Mouse (Mus musculus) left cerebral cortex, adult 8-10 months (tissue): ENCODE measurements around the gene Rbm39. TPM values are rescaled to one million over a fixed set of nuclear protein-coding genes. Genes with fewer than 3 reads are reported as not detected.

ENCODE experiments used
- DNase-seq, 2 experiments: peaks; one replicate each; pipeline ENCODE4 v3.0.0; 2022; ENCODE audit warnings: low spot score in 2 of 2
- total RNA-seq, 4 experiments: library from RNA; stranded (reverse); gene quantifications; 2 replicates each; pipeline ENCODE4 v1.2.4; 2022

Gene Rbm39
- total RNA-seq, 4 experiments from 2014 or later = 276 to 295 (median 278) TPM

DNA sequence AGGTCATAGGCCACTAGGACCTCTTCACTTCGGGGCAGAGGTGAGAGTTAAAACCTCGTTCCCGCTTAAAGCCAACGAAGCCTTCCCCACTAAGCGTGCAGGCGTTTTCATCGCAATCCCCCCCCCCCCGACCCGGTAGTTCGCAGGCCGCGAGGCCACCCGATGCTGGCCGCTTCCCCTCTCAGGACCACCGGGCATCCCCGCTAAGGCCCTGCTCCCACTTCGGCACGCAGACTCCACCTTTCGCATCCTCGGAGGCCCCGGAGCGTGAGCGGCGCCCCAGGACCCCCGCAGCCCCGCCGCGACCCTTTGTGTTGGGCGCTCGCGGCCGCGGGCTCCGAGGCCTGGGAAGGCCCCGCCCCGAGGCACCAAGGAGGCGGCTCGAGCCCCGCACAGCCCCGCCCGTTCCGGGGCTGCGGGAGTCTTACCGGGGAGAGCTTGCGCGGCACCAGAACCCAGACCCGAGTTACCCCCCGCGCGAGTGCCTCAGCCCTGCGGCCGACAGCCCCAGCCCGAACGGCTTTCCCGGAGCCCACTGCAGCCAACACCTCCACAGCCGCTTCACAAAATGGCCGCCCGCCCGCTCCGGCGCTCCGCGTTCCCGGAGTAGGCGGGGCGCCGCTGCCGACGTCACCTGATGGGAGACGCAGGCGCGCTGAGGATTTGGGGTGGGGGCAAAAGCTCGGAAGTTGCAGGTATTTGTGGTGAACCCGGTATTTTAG is 68.5 kb downstream of the Rbm39 start, which contains the start of the genes Cpne1 and Rbm12:
Gene Cpne1, minus strand, starts transcription at position 608 of the 722 bp plus-strand sequence.
Gene Rbm12, minus strand, starts transcription at position 621 of the 722 bp plus-strand sequence.
- peak; percentile 78 to 83 for DNase-seq

- DNase-seq = no peak
Measured at GRCm38 (mm10) chr2:156110627-156111357, 69.2 kb downstream of the Rbm39 start.

Other genes with a start within 250 kb of the Rbm39 start
- 10 to 100 TPM; 82.6 to 97.0 (median 87.0) TPM for gene Uqcc1, start 249.9 kb downstream of the Rbm39 start, total RNA-seq
- gene Gm15557, start 239.5 kb downstream of the Rbm39 start, total RNA-seq = not detected
- under 1 TPM; 0.20 to 0.37 (median 0.24) TPM for gene Gdf5, start 234.9 kb downstream of the Rbm39 start, total RNA-seq
- gene Cep250, start 223.8 kb downstream of the Rbm39 start, total RNA-seq = 10 to 100 TPM; 19.3 to 23.7 (median 19.8) TPM
- 1 to 10 TPM; 1.5 to 2.4 (median 1.8) TPM for gene 6430550D23Rik, start 172.3 kb downstream of the Rbm39 start, total RNA-seq
- gene Ergic3, start 172.2 kb downstream of the Rbm39 start, total RNA-seq = 100 to 1,000 TPM; 207 to 236 (median 220) TPM
- gene Fer1l4, start 127.3 kb downstream of the Rbm39 start, total RNA-seq = not detected
- 1 to 10 TPM; 2.9 to 4.0 (median 3.7) TPM for gene Spag4, start 115.1 kb downstream of the Rbm39 start, total RNA-seq
- 10 to 100 TPM; 25.2 to 37.8 (median 34.2) TPM for gene Cpne1, start 68.3 kb downstream of the Rbm39 start, total RNA-seq
- 10 to 100 TPM; 23.0 to 35.0 (median 26.7) TPM for gene Rbm12, start 68.3 kb downstream of the Rbm39 start, total RNA-seq
- gene Gm28036, start 53.1 kb downstream of the Rbm39 start, total RNA-seq = 10 to 100 TPM; 10.4 to 33.0 (median 23.4) TPM
- 100 to 1,000 TPM; 115 to 163 (median 132) TPM for gene Romo1, start 36.2 kb downstream of the Rbm39 start, total RNA-seq
- 10 to 100 TPM; 40.8 to 43.5 (median 42.8) TPM for gene Nfs1, start 36.1 kb downstream of the Rbm39 start, total RNA-seq
- gene Phf20, start 16.2 kb upstream of the Rbm39 start, total RNA-seq = 10 to 100 TPM; 72.9 to 93.9 (median 80.2) TPM
- gene Cnbd2, start 132.1 kb upstream of the Rbm39 start, total RNA-seq = 1 to 10 TPM; 4.5 to 8.3 (median 7.3) TPM
- 10 to 100 TPM; 65.6 to 78.5 (median 72.1) TPM for gene Scand1, start 132.5 kb upstream of the Rbm39 start, total RNA-seq
- 100 to 1,000 TPM; 359 to 405 (median 385) TPM for gene Epb41l1, start 240.7 kb upstream of the Rbm39 start, total RNA-seq